ENCODE assay signal across 13 mouse cellular contexts in the genomic region with DNA sequence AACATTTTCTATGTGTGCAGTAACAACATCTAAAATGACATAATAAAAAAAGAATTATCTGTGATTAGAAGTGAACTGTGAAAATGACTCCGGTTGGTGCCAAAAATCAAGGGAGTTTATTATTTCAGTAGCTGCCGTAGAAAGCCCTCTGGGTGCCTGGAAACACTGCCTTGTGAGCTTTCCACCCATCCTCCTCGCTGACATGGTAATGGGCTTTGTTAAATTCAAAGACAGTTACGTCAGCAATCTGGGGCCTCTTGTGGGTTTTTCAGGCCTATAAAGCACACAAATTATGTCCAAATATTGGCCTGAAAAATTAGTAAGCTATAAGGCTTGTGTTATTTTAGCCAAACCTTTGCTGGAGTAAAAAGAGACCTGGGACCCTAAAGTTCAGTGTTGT.
"Had no signal": no experiment of that assay in that cellular context is flagged by ENCODE, and none has a peak within 500 bp of the region (broad histone marks: within the 10 kb centered on the region; RNA-seq: fewer than 3 reads in every experiment).

No protein-coding gene starts in this region.

- H3K27me3 ChIP-seq: liver, embryonic 13.5 days; lung, embryonic 15.5 days; megakaryocyte, embryonic 14.5 days; midbrain, embryonic 12.5 days; neural tube, embryonic 12.5 days had no signal

- H3K27ac ChIP-seq: liver, embryonic 13.5 days; lung, embryonic 15.5 days; macrophage; midbrain, embryonic 12.5 days; neural tube, embryonic 12.5 days; stomach, postnatal 0 days had no signal

- H3K4me2 ChIP-seq: liver, embryonic 13.5 days; lung, embryonic 15.5 days; midbrain, embryonic 12.5 days; neural tube, embryonic 12.5 days had no signal

- H3K9me3 ChIP-seq: liver, embryonic 13.5 days; lung, embryonic 15.5 days; megakaryocyte, embryonic 14.5 days; midbrain, embryonic 12.5 days; neural tube, embryonic 12.5 days had no signal

- ATAC-seq: liver, postnatal 0 days had no signal

- H3K4me1 ChIP-seq: liver, embryonic 13.5 days; lung, embryonic 15.5 days; megakaryocyte, embryonic 14.5 days; midbrain, embryonic 12.5 days; neural tube, embryonic 12.5 days had no signal

- H3K4me3 ChIP-seq: liver, embryonic 13.5 days; lung, embryonic 15.5 days; midbrain, embryonic 12.5 days; neural tube, embryonic 12.5 days had no signal

- H3K36me3 ChIP-seq: liver, embryonic 13.5 days; lung, embryonic 15.5 days; midbrain, embryonic 12.5 days; neural tube, embryonic 12.5 days had no signal

- H3K9ac ChIP-seq: liver, embryonic 13.5 days; liver, postnatal 0 days; lung, embryonic 15.5 days; midbrain, embryonic 12.5 days; neural tube, embryonic 12.5 days had no signal

- DNase-seq: kidney, adult 9 months; kidney, postnatal 14 days; liver; liver, embryonic 13.5 days; liver, postnatal 0 days; lung, postnatal 14 days; thymus, postnatal 4 days had no signal
